Mouse (Mus musculus) liver, embryonic 14.5 days (tissue): Measurements from ENCODE around the gene Fgfr2.

ENCODE experiments used
- CTCF ChIP-seq: IDR thresholded peaks from 2 replicates; pipeline ENCODE4 v1.5.1; 2016; ENCODE audit warnings: antibody characterized with exemption, low read depth, control low read depth
- EP300 ChIP-seq: IDR thresholded peaks from 2 replicates; pipeline ENCODE4 v1.6.1; 2016; ENCODE audit warnings: antibody characterized with exemption, low read depth

DNA sequence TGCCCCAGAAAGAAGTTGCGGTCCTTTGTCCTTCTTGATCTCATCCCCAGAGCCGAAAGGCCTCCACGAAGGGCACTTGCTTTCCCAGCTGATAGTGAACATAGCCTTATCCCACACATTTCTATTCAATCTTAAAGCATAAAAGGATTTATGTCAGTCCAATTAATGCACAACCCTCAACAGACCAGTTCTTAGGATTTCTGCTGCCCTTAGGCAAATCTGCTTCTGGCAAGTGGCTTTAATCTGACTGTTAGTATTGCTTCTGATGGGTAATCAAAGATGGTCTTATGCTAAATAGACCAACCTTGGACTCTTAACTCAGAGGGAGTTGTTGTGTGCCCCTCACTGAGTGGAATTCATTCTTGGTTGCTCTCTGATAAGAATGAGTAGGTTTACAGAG lies 2505.6 kb downstream of the Fgfr2 start:
- TF ChIP-seq CTCF (no peak), EP300 (no peak)
